Mouse (Mus musculus) urinary bladder, postnatal 0 days (tissue): ENCODE data around the gene Cabp1. TPM values are rescaled to one million over a fixed set of nuclear protein-coding genes. Genes with fewer than 3 reads are reported as not detected.

Experiments
- polyA plus RNA-seq: library from polyadenylated mRNA; unstranded; fragments of >200 nt; fragmentation: Nextera tagmentation; extraction: Ambion mirVana; gene quantifications from 2 replicates; pipeline ENCODE4 v1.2.1, GENCODE M21; 2015

Gene Cabp1
- 0.48 and 1.2 TPM in 2 replicates for polyA plus RNA-seq

GRCm38 (mm10) chr5:115193669-115194625 is at the start of gene Cabp1:
Gene Cabp1, minus strand, starts transcription at chr5:115194381.

GRCm38 (mm10) chr5:115235786-115236263 is 41.6 kb upstream of the Cabp1 start, which contains the start of gene Pop5:
Gene Pop5, plus strand, starts transcription at chr5:115235836.

GRCm38 (mm10) chr5:115158040-115158983 is 35.9 kb downstream of the Cabp1 start, which contains the start of gene Mlec:
Gene Mlec, minus strand, starts transcription at chr5:115158179.

GRCm38 (mm10) chr5:115134234-115135165 is 59.7 kb downstream of the Cabp1 start, which contains the start of gene Unc119b:
Gene Unc119b, minus strand, starts transcription at chr5:115134975.

GRCm38 (mm10) chr5:115118961-115119570 is 75.1 kb downstream of the Cabp1 start, which contains the start of gene Acads:
Gene Acads, minus strand, starts transcription at chr5:115119346.

Other genes starting within 250 kb of the Cabp1 start
- gene Hnf1a, start 223.3 kb downstream of the Cabp1 start, polyA plus RNA-seq, result 0.12 and 0.17 TPM in 2 replicates
- gene Sppl3, start 183.2 kb downstream of the Cabp1 start, polyA plus RNA-seq, result 18.3 and 20.3 TPM in 2 replicates
- gene Gm10401, start 96.1 kb downstream of the Cabp1 start, polyA plus RNA-seq, result 29.1 and 29.8 TPM in 2 replicates
- 57.0 and 62.5 TPM in 2 replicates for gene Acads, start 75.0 kb downstream of the Cabp1 start, polyA plus RNA-seq
- gene Unc119b, start 59.4 kb downstream of the Cabp1 start, polyA plus RNA-seq, result 15.0 and 15.1 TPM in 2 replicates
- 41.6 and 47.0 TPM in 2 replicates for gene Mlec, start 36.2 kb downstream of the Cabp1 start, polyA plus RNA-seq
- gene Pop5, start 41.5 kb upstream of the Cabp1 start, polyA plus RNA-seq, result 55.1 and 57.7 TPM in 2 replicates
- gene Rnf10, start 78.5 kb upstream of the Cabp1 start, polyA plus RNA-seq, result 118 and 129 TPM in 2 replicates
- gene Coq5, start 85.3 kb upstream of the Cabp1 start, polyA plus RNA-seq, result 24.6 and 27.9 TPM in 2 replicates
- gene Dynll1, start 106.6 kb upstream of the Cabp1 start, polyA plus RNA-seq, result 1,629 and 1,654 TPM in 2 replicates
- 119 and 134 TPM in 2 replicates for gene Srsf9, start 132.8 kb upstream of the Cabp1 start, polyA plus RNA-seq
- gene Gatc, start 146.8 kb upstream of the Cabp1 start, polyA plus RNA-seq, result 11.7 and 15.4 TPM in 2 replicates
- 57.1 TPM in 2 replicates for gene Triap1, start 146.8 kb upstream of the Cabp1 start, polyA plus RNA-seq
- gene Cox6a1, start 154.6 kb upstream of the Cabp1 start, polyA plus RNA-seq, result 1,380 and 1,477 TPM in 2 replicates
- gene Msi1, start 235.2 kb upstream of the Cabp1 start, polyA plus RNA-seq, result 0.98 and 1.5 TPM in 2 replicates